Mouse (Mus musculus) stomach, postnatal 0 days (tissue): ENCODE measurements around the gene Ttll9.

Experiments used
- CTCF ChIP-seq: IDR thresholded peaks from 2 replicates; pipeline ENCODE4 v1.5.1; 2016; ENCODE audit warnings: antibody characterized with exemption, low read depth, mild to moderate bottlenecking, moderate library complexity
- EP300 ChIP-seq: optimal IDR thresholded peaks from 2 replicates; pipeline ENCODE3; 2016; ENCODE audit warnings: antibody characterized with exemption

- no peak for TF ChIP-seq CTCF
- no peak for TF ChIP-seq EP300
These were observed 11.0 kb upstream of the Ttll9 start, which contains the start of gene Dusp15 for GRCm38 (mm10) chr2:152951065-152951849.
